Mouse (Mus musculus) ES-E14 (cell line): Measurements from ENCODE around the gene Osbpl10.

Source experiments
- CHD2 ChIP-seq: IDR thresholded peaks from 2 replicates; pipeline ENCODE4 v1.6.1; 2014; ENCODE audit warnings: mild to moderate bottlenecking, low read depth, low read length, inconsistent platforms
- HCFC1 ChIP-seq: IDR thresholded peaks from 2 replicates; pipeline ENCODE4 v1.6.1; 2012; ENCODE audit warnings: low read length, inconsistent platforms, borderline replicate concordance; ENCODE audit not compliant: insufficient read depth
- MAFK ChIP-seq: IDR thresholded peaks from 2 replicates; pipeline ENCODE4 v1.6.1; 2014; ENCODE audit warnings: mild to moderate bottlenecking, low read depth, low read length, inconsistent platforms; ENCODE audit not compliant: insufficient read depth
- ZC3H11A ChIP-seq: IDR thresholded peaks from 2 replicates; pipeline ENCODE4 v1.6.1; 2012; ENCODE audit warnings: low read depth, mild to moderate bottlenecking, inconsistent platforms, low read length, borderline replicate concordance
- ZNF384 ChIP-seq: IDR thresholded peaks from 2 replicates; pipeline ENCODE4 v1.6.1; 2012; ENCODE audit warnings: low read depth, low read length, inconsistent platforms

GRCm38 (mm10) chr9:115224744-115225354 lies 246.5 kb downstream of the Osbpl10 start:
- TF ChIP-seq ZC3H11A, result no peak
- TF ChIP-seq ZNF384, result no peak
- no peak for TF ChIP-seq CHD2
- TF ChIP-seq MAFK, result no peak
- TF ChIP-seq HCFC1, result no peak
